Mouse (Mus musculus): ENCODE measurements around the gene Bcas1.

Bcas1 gene

GRCm38 (mm10) chr2:170418748-170419147 lies 8.9 kb downstream of the Bcas1 start:
- DNase-seq (ENCODE audit: low read depth, low spot score): no peak

DNA sequence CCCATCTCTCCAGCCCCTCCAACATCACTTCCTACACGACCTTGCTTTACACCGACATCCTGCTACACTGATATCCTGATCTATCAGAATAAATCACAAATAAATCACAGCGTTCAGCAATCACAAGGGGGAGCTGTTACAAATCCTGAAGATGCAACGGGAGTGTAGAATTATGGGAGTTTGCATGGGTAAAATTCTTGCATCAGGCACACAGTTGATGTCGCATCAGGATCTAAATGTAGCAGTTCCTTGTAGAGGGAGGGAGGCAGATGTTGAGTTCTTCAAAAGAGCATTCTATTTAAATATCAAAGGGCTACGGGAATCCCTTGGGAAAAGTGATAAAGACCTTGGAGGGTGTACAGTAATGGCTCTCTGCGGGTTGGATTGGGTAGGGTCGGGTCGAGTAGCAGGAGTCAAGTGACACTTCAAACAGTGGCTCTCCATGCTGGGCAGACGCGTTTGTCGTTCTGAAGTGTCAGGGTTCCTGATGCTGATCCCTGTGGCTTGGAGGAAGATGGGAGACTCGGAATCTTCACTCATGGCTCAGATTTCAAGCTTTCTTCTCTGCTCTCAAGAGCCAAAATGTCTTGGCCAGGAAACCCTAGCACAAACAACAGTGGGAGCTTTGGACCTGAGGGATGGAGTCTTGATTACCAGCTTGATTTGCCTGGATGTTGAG lies 16.0 kb downstream of the Bcas1 start:
- no peak for DNase-seq (ENCODE audit: low read depth, low spot score)

DNA sequence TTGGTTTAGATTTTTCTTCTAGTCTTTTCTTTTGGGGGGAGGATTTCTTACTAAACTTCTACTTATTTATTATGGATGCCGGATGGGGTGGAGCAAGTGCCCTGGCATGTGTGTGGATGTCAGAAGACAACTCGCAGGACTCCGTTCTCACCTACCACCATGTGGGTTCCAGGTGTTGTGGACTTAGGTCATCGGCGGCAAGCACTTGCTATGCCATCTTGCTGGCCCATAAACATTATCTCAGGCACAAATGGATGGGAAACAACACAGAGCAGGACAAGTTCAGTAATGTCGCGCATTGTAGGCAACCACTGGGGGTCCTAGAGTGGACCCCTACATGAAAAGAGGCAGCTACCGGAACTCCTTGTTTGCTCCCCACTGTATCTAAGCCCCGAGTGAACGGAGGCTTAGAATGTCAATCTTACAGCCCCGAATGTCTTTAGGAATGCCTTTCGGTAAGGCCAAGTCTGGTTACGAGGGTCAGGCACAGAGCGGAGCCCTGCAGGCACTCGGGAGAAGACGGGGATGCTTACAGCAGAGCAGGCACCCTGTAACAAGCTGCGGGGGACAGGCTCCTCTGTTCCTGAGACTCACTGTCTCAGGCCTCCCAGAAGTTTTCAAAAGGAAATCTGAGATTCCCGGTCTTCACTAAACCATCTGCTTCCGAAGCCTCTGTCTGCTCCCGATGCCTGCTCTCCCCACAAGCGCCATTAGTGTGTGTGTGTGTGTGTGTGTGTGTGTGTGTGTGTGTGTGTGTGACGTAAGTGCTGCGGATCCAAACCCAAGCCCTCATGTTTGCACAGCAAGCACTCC lies 16.8 kb downstream of the Bcas1 start:
- no peak for DNase-seq (ENCODE audit: low read depth, low spot score)

DNA sequence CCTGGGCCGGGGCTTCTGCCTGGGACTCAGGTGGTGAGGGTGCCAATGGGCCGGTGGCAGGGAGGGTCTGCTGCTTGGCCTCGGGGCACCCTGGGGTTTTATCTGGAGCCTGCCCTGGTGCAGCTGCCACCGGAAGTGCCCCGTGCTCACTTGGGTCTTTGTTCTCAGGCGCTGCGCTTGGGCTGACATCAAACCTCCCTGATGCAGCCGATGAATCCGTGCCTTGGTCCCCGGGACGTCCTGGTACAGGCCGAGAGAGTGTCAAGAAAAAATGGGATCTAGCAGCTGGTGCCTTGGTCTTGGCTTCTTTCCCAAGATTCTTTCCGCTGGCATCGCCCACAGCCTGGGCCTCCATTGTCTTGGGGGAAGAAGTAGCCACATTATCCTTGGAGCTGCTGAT lies 21.2 kb downstream of the Bcas1 start:
- peak; percentile 80 for DNase-seq (ENCODE audit: low read depth, low spot score)

GRCm38 (mm10) chr2:170404781-170405573 lies 22.7 kb downstream of the Bcas1 start:
- DNase-seq (ENCODE audit: low read depth, low spot score): no peak

DNA sequence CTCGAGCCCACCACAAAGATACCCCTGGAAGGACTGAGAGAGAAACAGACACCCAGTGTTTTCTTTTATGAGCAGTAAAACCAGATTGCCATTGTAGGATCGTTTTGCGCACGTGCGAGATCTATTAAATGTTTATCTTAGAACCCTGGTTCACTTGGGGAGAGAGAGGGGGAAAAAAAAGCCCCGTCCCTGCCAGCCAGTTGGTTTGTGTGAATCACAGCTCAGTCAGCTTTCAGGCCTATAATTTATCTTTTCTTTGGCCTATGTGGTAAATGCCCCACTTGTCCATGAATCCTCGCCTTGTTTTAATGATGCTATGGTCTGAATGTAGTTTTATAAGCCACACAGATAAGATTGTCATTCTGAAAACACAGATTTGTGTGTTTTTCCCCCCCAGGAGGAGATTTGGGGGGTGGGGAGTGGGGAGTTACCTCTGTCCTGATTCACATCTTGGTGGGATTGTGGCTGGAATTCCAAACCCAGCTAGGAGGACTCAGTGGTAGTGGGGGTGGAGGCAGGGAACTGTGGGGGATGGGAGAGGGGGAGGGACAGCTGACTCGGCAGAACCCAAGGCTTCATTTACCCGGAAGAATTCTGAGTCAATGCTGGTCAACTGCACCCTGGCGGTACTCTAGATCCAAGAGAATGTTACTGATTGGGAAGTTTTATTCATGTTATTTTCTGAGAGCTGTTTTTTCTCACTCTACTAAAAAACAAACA lies 23.8 kb downstream of the Bcas1 start:
- no peak for DNase-seq (ENCODE audit: low read depth, low spot score)

DNA sequence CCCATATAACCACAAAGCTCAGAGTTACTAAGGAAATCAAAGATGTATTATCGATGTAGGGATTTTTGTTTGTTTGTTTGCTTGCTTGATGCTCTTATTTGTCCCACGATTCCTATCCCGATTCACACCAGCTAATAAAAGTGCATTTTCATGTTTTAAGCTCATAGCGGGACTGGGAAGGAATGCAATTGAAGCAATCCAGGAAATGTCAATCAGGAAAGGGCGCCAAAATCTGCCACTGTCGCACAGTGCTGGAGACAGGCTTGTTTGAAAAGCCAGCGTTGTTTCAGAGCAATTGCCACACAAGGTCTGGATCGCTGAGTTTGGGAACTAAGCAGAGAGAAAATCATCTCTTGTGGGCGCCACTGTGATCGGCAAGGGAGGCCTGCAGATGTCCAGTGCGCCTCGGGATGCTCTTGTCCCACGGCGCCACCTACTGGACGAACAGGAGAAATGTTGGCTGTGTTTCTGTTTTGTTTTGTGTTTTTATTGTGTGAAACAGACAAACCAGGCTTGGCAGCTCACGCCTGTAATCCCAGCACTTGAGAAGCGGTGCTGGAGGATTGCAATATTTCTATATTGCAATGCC lies 26.3 kb downstream of the Bcas1 start:
- peak; percentile 62 for DNase-seq (ENCODE audit: low read depth, low spot score)

DNA sequence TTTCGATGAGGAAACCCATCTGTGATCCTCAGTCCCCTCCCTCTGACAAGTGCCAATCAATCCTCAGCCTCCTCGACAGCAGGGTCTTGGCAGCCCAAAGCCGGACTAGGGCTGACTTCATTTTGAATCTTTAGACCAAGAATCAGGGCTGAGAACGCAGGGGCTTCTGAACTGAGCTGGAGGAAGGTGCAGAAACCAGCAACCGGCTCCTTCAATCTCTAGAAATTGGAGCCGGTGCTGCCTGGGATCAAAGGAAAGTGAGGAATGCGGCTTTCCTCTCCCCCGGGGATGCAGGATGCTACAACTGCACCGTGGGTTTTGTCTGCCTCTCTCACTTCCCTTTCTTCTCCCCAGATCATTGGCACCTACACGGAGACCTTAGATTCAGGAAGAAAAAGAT lies 27.0 kb downstream of the Bcas1 start:
- DNase-seq (ENCODE audit: low read depth, low spot score): no peak

DNA sequence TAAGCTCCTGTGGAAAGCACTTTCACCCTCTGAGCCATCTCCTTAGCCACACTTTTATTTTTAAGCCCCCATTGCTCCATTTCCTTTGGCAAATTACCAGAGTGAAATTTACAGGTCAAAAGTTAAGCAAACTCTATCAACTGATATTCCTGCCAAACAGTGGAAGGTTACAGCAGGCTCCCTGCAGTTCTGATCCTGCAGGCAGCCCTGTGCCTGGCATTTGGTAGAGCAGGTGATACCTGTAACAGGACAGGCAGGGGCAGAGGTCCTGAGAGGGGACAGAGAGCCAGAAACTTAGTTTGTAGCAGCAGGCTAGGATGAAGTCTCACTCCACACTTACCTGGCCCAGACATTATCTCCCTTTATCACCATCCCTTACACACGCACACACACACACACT lies 35.7 kb downstream of the Bcas1 start:
- DNase-seq (ENCODE audit: low read depth, low spot score): no peak

DNA sequence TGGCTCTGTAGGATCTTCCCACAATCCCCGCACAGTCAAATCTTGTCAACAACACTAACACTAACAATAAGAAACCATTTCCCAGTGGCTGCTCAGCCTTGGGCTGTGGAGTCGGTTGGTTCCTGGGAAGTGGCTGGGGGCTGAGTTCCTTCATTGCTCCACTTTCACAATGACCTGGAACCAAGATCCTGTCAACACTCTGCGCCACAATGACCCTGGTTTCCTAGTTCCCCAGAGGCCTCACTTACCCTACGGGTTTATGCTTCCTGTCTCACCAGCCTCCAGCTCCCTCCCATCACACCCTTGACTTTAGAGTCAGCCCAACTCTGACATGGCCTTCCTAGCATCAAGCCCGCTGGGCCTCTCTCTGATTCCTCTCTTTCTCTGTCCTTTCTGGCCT lies 39.3 kb downstream of the Bcas1 start:
- no peak for DNase-seq (ENCODE audit: low read depth, low spot score)

- no peak for DNase-seq (ENCODE audit: low read depth, low spot score)
Measured at GRCm38 (mm10) chr2:170385556-170385955, 42.1 kb downstream of the Bcas1 start.

- DNase-seq (ENCODE audit: low read depth, low spot score): no peak
Measured at GRCm38 (mm10) chr2:170384770-170385169, 42.9 kb downstream of the Bcas1 start.

DNA sequence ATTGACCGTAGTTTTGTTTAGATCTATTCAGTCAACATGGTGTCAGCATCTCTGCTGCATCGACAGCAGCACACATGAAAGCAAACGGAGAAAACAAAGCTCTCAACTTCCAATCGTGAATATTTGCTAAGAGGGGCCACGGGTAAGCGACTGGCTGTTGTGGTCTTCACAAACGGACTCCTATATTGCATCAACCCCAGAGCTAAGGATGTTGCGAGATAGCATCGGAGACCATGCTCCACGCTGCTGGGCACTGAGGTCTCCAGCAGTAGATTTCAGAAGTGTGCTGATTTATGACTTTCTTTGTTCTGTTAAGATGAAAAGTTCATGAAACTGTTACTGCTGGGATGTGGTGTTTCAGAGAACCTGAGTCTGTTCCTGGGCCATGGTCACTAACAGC lies 54.3 kb downstream of the Bcas1 start:
- DNase-seq (ENCODE audit: low read depth, low spot score): no peak

- DNase-seq (ENCODE audit: low read depth, low spot score): no peak
Measured at GRCm38 (mm10) chr2:170365676-170366075, 62.0 kb downstream of the Bcas1 start.

DNA sequence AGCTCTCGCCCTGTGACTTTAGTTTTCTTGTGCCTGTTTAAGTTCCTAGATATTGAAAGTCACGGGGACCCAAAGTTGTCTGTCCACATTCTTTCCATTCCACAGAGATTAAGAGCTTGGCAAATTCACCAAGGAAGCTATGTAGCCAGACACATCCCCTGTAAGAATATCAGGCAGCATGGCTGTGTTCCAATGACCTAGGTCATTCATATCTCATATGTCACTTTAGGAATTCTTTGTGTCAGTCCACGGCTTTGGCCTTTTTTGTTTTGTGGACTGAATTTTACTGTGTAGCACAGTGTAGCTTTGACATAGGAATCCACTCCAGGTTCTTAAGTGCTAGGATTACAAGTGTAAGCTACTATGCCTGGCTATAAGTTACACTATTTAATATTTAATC lies 62.4 kb downstream of the Bcas1 start:
- DNase-seq (ENCODE audit: low read depth, low spot score): no peak

DNA sequence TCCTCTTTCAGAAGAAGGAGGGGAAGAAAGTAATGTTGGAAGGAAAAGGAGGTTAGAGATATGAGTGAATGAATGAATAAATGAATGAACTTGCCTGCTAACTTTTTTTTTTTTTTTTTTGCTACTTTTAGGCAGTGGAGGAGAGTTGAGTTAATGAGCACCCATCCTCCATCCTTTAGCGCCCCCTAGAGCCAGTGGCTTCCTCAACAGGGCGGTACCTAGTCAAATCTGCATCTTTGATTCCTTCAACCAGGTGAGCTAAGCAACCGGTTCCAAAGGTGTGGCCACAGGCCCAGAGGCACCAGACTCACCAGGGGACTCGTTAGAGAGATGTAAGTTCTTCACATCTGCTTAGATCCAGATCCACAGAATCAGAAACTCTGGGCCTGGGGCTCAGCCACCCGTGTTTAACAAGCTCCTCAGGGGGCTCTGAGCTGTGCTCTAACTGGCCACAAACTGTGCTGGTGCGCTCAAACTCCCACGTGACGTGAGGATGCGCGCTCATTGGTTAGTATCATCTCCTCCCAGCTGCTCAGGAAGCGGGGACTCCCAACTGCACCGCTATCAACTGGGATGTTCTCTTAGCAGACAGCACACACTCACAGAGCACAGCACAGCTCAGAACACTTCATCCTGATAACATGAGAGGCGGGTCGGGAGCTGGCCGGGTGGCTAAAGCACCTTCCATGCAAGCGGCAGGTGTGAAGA lies 70.8 kb downstream of the Bcas1 start:
- DNase-seq (ENCODE audit: low read depth, low spot score): no peak

DNA sequence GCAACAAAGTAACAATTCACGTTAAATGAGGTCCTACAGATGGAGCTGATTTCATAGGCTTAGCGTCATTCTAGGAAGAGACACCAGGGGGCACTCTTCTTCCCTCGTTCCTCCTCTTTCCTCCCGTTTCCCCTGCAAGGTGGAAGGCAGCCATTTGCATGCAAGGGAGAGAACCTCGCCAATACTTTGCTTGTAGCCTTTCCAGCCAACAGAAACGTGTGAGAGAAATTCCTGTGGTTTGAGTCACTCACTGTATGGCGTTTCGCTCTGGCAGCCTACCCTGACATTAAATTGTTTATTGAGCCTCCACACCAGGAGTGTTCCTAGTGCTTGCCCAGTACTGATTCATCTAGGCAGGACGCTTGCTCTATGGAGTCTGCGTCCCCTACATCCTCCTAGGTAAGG lies 72.7 kb downstream of the Bcas1 start:
- peak; percentile 50 for DNase-seq (ENCODE audit: low read depth, low spot score)

- no peak for DNase-seq (ENCODE audit: low read depth, low spot score)
Measured at GRCm38 (mm10) chr2:170352273-170352672, 75.4 kb downstream of the Bcas1 start.

GRCm38 (mm10) chr2:170351847-170352246 lies 75.8 kb downstream of the Bcas1 start:
- no peak for DNase-seq (ENCODE audit: low read depth, low spot score)

DNA sequence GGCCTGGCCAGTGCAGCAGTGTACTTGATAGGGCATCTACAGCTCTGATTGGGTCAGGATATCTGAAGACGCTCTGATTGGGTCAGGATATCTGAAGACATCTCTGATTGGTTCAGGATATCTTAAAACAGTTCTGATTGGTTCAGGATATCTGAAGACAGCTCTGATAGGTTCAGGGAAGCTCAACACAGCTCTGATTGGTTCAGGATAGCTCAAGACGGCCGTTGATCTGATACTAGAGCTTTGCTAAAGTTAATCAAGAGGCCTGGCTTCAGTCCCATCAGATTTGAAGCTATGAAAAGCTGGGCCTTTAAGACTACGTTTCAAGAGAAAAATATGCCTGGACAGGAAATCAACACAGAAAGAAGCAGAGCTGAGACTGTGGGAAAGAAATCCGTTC lies 77.9 kb downstream of the Bcas1 start:
- DNase-seq (ENCODE audit: low read depth, low spot score): no peak

- no peak for DNase-seq (ENCODE audit: low read depth, low spot score)
Measured at GRCm38 (mm10) chr2:170349096-170349495, 78.5 kb downstream of the Bcas1 start.

All from telencephalon, adult 2 months (tissue).